ENCODE assay signal across 8 mouse cellular contexts in genomic region chr6:121211743-121212142, GRCm38 (mm10). TPM values are rescaled to one million over a fixed set of nuclear protein-coding genes. Genes with fewer than 3 reads are reported as not detected.
DNase-seq lines count a peak whose midpoint lies in the region; ATAC-seq and TF ChIP-seq lines count a peak whose summit lies in the region.

No protein-coding gene starts in this region.

- H3K9me3 ChIP-seq in forebrain, embryonic 15.5 days: no peaks in the 10 kb centered on the region
- H3K9me3 ChIP-seq in hindbrain, embryonic 15.5 days: no peaks in the 10 kb centered on the region

- peak; percentile 17; the same call in 1 of the 2 replicates for ATAC-seq in forebrain, embryonic 15.5 days (replicated peaks)
- ATAC-seq in hindbrain, embryonic 15.5 days (ENCODE audit: low FRiP score, low read depth): no peak

- TF ChIP-seq CTCF in testis, adult 2 months (IDR thresholded peaks at IDR 0.05; ENCODE audit: control insufficient read depth, insufficient read depth, insufficient replicate concordance, low read depth, low read length): no peak

- peak overlapping the region; percentile 77 for H3K4me2 ChIP-seq in forebrain, embryonic 15.5 days (replicated peaks)
- peak overlapping the region; percentile 99 for H3K4me2 ChIP-seq in hindbrain, embryonic 15.5 days

- H3K4me3 ChIP-seq in testis, adult 2 months (ENCODE audit: control insufficient read depth, low read depth, low read length): peak overlapping the region; percentile 67
- peak overlapping the region; percentile 40; the same call in 1 of the 2 replicates for H3K4me3 ChIP-seq in forebrain, embryonic 15.5 days
- peak overlapping the region; percentile 53 for H3K4me3 ChIP-seq in hindbrain, embryonic 15.5 days

- no peaks in the 10 kb centered on the region for H3K27me3 ChIP-seq in testis, adult 2 months (ENCODE audit: control insufficient read depth, insufficient read depth, low read length)
- peaks cover 6% of the 10 kb centered on the region for H3K27me3 ChIP-seq in forebrain, embryonic 15.5 days
- H3K27me3 ChIP-seq in hindbrain, embryonic 15.5 days: peaks cover 13% of the 10 kb centered on the region

- 6% methylated on average over 5 of the region's 5 CpGs for WGBS in forebrain, embryonic 15.5 days
- WGBS in hindbrain, embryonic 15.5 days: 6% methylated on average over 5 of the region's 5 CpGs

- H3K9ac ChIP-seq in forebrain, embryonic 15.5 days (replicated peaks): no peak overlapping the region
- no peak overlapping the region for H3K9ac ChIP-seq in hindbrain, embryonic 15.5 days

- DNase-seq in testis, postnatal 14 days (ENCODE audit: low spot score): no peak
- DNase-seq in lung, postnatal 14 days: peak; percentile 53
- DNase-seq in spleen, postnatal 14 days (ENCODE audit: low spot score in 2 of 2): no peak
- no peak for DNase-seq in layer of hippocampus, adult 18-20 months (ENCODE audit: low spot score in 2 of 2)
- no peak for DNase-seq in right cerebral cortex, postnatal 25 days

- peaks cover 2% of the 10 kb centered on the region for H3K4me1 ChIP-seq in testis, adult 2 months (ENCODE audit: control insufficient read depth, insufficient read depth, low read length)
- H3K4me1 ChIP-seq in forebrain, embryonic 15.5 days: peaks cover 20% of the 10 kb centered on the region
- peaks cover 17% of the 10 kb centered on the region for H3K4me1 ChIP-seq in hindbrain, embryonic 15.5 days (replicated peaks)

- no peak overlapping the region for H3K27ac ChIP-seq in testis, adult 2 months (ENCODE audit: control insufficient read depth, insufficient read depth, low read depth, low read length)
- H3K27ac ChIP-seq in forebrain, embryonic 15.5 days (replicated peaks): no peak overlapping the region
- no peak overlapping the region for H3K27ac ChIP-seq in hindbrain, embryonic 15.5 days (replicated peaks)

- no peak for TF ChIP-seq POLR2A in testis, adult 2 months (IDR thresholded peaks at IDR 0.05; ENCODE audit: control insufficient read depth, low read depth, low read length)

- no peaks in the 10 kb centered on the region for H3K36me3 ChIP-seq in testis, adult 2 months (ENCODE audit: control insufficient read depth, insufficient read depth, low read length)
- no peaks in the 10 kb centered on the region for H3K36me3 ChIP-seq in forebrain, embryonic 15.5 days
- no peaks in the 10 kb centered on the region for H3K36me3 ChIP-seq in hindbrain, embryonic 15.5 days

RNA-seq across cellular contexts. Expression of gene Tuba8, which starts 1.2 kb away (rescaled TPM):
- polyA plus RNA-seq in testis, adult 2 months (2012; rRNA removed): 127 and 160 TPM in 2 replicates
- polyA plus RNA-seq in forebrain, embryonic 15.5 days (2015; fragmentation: Nextera tagmentation; extraction: Ambion mirVana): 0.13 and 0.19 TPM in 2 replicates
- 0.87 and 0.96 TPM in 2 replicates for polyA plus RNA-seq in hindbrain, embryonic 15.5 days (2015; fragmentation: Nextera tagmentation; extraction: Ambion mirVana)
- 1 to 10 TPM; 6.3 to 7.8 TPM for total RNA-seq in layer of hippocampus, adult 18-20 months (2021)

RNA-seq across cellular contexts. Expression of gene Pex26, which starts 28.3 kb away (rescaled TPM):
- 6.4 and 8.7 TPM in 2 replicates for polyA plus RNA-seq in testis, adult 2 months (2012; rRNA removed)
- polyA plus RNA-seq in forebrain, embryonic 15.5 days (2015; fragmentation: Nextera tagmentation; extraction: Ambion mirVana): 14.2 and 15.7 TPM in 2 replicates
- polyA plus RNA-seq in hindbrain, embryonic 15.5 days (2015; fragmentation: Nextera tagmentation; extraction: Ambion mirVana): 15.1 and 16.0 TPM in 2 replicates
- 10 to 100 TPM; 11.4 to 12.8 TPM for total RNA-seq in layer of hippocampus, adult 18-20 months (2021)

RNA-seq across cellular contexts. Expression of gene Usp18, which starts 34.0 kb away (rescaled TPM):
- polyA plus RNA-seq in testis, adult 2 months (2012; rRNA removed): 0.49 and 0.69 TPM in 2 replicates
- polyA plus RNA-seq in forebrain, embryonic 15.5 days (2015; fragmentation: Nextera tagmentation; extraction: Ambion mirVana): 0.64 and 0.92 TPM in 2 replicates
- 1.8 and 2.9 TPM in 2 replicates for polyA plus RNA-seq in hindbrain, embryonic 15.5 days (2015; fragmentation: Nextera tagmentation; extraction: Ambion mirVana)
- total RNA-seq in layer of hippocampus, adult 18-20 months (2021): under 1 TPM; 0.30 to 0.64 TPM

Comparison
In these comparisons a context has a peak if more than half of its experiments do, and no peak if none do; other contexts are left out.
1. RNA of gene Tuba8, which starts 1.2 kb away (polyA plus RNA-seq): 127 to 160 TPM in testis, adult 2 months; 0.87 to 0.96 TPM in hindbrain, embryonic 15.5 days and 0.13 to 0.19 TPM in forebrain, embryonic 15.5 days; every median in the first group is over 10 times any median in the second.
2. Peak in every context shown above with its lines, with median percentiles within 50 percentile points of each other: H3K4me3 ChIP-seq.